Mouse (Mus musculus): ENCODE data around the gene Lrrc23. TPM values are rescaled to one million over a fixed set of nuclear protein-coding genes. Genes with fewer than 3 reads are reported as not detected.
A peak's percentile ranks its signal among the peaks of the same experiment; 100 is the strongest.
"Not testable (repeated sequence)": the region's sequence is repeated elsewhere in the genome, so short reads cannot be mapped to it uniquely, and the experiment has no call there.

Lrrc23 gene
- polyA plus RNA-seq, 1 experiment from 2014 or later = 5.3 TPM

DNA sequence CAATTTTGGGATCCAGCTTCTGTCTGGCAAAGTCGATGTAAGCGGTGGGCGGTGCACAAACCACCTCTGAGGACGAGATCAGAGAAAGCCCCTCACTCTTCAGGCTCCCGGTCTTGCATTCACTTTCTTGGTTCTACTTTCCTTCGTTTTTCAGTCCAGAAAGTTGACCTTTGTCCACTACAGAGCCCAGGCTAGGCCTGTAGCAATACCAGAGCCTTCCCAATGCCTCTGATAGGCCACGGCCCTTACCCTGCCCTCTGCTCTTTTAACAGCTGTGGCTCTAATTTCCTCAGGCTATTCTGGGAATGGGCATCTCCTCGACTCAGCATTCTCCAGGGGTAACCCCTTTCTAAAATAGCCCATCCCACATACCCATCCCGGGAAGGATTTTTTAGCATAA lies 33.3 kb upstream of the Lrrc23 start:
- Histone ChIP-seq H3K9me3 (no peaks in the 10 kb centered on the region), H3K36me3 (replicated peaks) (peaks cover 70% of the 10 kb centered on the region), H3K27me3 (ENCODE audit: poor library complexity, severe bottlenecking) (no peaks in the 10 kb centered on the region), H3K4me3 (peak overlapping the region; percentile 91), H3K4me1 (peaks cover 72% of the 10 kb centered on the region), H3K27ac (peak overlapping the region; percentile 99)
- 25% methylated on average over 9 of the region's 9 CpGs for WGBS
- no peak for DNase-seq (ENCODE audit: extremely low spot score, low spot score)

DNA sequence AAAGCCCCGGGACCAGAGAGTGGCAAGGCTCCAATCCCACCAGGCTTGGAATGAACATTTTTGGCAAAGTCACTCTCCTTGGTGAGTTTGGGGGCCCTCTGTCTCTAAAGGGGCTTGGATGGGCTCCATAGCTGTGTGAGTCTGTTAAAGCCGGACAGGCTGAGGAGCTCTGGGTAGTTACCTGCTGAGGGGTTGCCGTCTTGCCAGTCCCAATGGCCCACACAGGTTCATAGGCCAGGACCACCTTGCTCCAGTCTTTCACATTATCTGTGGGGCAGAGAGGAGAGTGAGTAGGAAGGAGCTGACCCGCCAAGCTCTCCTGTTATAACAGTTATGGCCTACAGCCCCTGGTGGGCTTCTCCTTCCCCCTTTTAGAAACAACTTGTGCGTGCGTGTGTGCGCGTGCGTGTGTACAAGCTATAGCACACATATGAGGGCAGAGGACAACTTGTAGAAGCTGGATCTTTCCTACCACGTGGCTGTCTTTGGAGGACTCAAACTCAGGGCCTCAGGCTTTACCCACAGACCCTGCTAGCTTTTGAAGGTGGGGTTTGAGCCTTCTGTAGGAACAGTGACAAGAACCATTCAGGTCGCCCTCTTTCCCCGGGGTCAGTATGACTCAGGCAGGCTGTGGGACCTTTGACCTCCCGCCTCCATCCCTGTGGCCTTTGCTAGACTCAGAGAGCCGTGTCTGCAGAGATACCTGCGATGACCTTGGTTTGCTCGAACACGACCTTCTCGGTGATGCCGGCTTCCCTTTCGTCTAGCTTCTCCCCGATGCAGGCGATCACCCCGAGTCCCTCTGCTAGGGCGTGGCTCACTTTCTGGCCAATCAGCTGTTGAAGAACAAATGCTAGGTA lies 32.4 kb upstream of the Lrrc23 start:
- H3K9me3 ChIP-seq = no peaks in the 10 kb centered on the region
- no peaks in the 10 kb centered on the region for H3K27me3 ChIP-seq (ENCODE audit: poor library complexity, severe bottlenecking)
- H3K4me1 ChIP-seq = peaks cover 75% of the 10 kb centered on the region
- H3K36me3 ChIP-seq (replicated peaks) = peaks cover 61% of the 10 kb centered on the region
- H3K4me3 ChIP-seq = peak overlapping the region; percentile 91
- peak overlapping the region; percentile 99 for H3K27ac ChIP-seq
- 90% methylated on average over 24 of the region's 24 CpGs for WGBS
- DNase-seq (ENCODE audit: extremely low spot score, low spot score) = no peak

GRCm38 (mm10) chr6:124811403-124811665 lies 31.8 kb upstream of the Lrrc23 start:
- Histone ChIP-seq H3K9me3 (no peaks in the 10 kb centered on the region), H3K27me3 (ENCODE audit: poor library complexity, severe bottlenecking) (no peaks in the 10 kb centered on the region), H3K4me3 (peak overlapping the region; percentile 91; the same call in 1 of the 2 replicates), H3K4me1 (peaks cover 80% of the 10 kb centered on the region), H3K36me3 (replicated peaks) (peaks cover 55% of the 10 kb centered on the region), H3K27ac (no peak overlapping the region)
- 92% methylated on average over 4 of the region's 4 CpGs for whole genome bisulfite sequencing
- DNase-seq (ENCODE audit: extremely low spot score, low spot score) = no peak

DNA sequence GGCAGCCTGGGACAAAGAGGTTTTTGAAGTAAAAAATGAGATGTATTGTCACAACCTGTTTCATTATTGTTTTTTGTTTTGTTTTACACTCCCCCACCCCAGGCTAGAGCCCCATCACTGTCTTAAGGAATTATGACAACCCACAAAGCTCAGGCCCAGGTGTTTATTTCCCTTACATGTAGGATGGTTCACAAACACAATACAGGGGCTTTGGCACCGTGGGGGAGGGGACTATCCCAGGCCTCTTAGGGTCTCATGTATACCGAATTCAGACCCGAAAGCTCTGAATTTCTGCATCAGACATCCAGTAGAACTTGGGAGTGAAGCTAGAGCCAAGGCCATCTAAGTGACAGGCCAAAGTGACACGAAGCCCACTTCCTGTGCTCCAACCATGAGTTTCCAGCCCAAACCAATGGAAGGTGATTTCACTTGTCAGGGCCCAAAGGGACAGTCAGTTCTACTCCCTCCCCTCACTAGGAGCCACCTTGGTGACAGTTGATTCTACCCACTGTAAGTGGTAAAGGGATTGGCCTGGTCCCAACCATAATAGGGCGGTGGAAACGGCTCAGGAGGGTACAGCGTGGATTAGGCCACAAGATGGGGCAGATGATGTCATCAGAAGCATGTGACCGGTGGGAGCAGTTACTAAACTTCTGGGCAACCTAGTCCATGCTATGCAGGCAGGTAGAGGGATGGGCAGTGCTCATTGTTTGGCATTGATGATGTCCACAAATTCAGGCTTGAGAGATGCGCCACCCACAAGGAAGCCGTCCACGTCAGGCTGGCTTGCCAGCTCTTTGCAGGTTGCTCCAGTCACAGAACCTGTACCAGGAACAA lies 31.3 kb upstream of the Lrrc23 start:
- not testable (repeated sequence) for H3K27me3 ChIP-seq (ENCODE audit: poor library complexity, severe bottlenecking); DNase-seq (ENCODE audit: extremely low spot score, low spot score); H3K27ac ChIP-seq; H3K9me3 ChIP-seq
- H3K4me3 ChIP-seq = peak overlapping the region; percentile 56; the same call in 1 of the 2 replicates
- 89% methylated on average over 11 of the region's 11 CpGs for WGBS
- H3K36me3 ChIP-seq (replicated peaks) = peaks cover 50% of the 10 kb centered on the region
- peaks cover 85% of the 10 kb centered on the region for H3K4me1 ChIP-seq

- Histone ChIP-seq H3K36me3 (replicated peaks) (peaks cover 41% of the 10 kb centered on the region), H3K4me3 (peak overlapping the region; percentile 56), H3K4me1 (peaks cover 88% of the 10 kb centered on the region), H3K27ac (peak overlapping the region; percentile 83), H3K27me3 (ENCODE audit: poor library complexity, severe bottlenecking) (no peaks in the 10 kb centered on the region), H3K9me3 (no peaks in the 10 kb centered on the region)
- DNase-seq (ENCODE audit: extremely low spot score, low spot score) = no peak
- 44% methylated on average over 14 of the region's 14 CpGs for WGBS
These were observed 30.4 kb upstream of the Lrrc23 start for GRCm38 (mm10) chr6:124809775-124810538.

GRCm38 (mm10) chr6:124809052-124809774 lies 29.7 kb upstream of the Lrrc23 start:
- H3K27me3 ChIP-seq (ENCODE audit: poor library complexity, severe bottlenecking) = no peaks in the 10 kb centered on the region
- H3K27ac ChIP-seq = peak overlapping the region; percentile 83
- peak; percentile 84 for DNase-seq (ENCODE audit: extremely low spot score, low spot score)
- peak overlapping the region; percentile 56 for H3K4me3 ChIP-seq
- WGBS = under 1% methylated on average over 35 of the region's 35 CpGs
- H3K9me3 ChIP-seq = no peaks in the 10 kb centered on the region
- H3K36me3 ChIP-seq (replicated peaks) = peaks cover 35% of the 10 kb centered on the region
- H3K4me1 ChIP-seq = peaks cover 83% of the 10 kb centered on the region

DNA sequence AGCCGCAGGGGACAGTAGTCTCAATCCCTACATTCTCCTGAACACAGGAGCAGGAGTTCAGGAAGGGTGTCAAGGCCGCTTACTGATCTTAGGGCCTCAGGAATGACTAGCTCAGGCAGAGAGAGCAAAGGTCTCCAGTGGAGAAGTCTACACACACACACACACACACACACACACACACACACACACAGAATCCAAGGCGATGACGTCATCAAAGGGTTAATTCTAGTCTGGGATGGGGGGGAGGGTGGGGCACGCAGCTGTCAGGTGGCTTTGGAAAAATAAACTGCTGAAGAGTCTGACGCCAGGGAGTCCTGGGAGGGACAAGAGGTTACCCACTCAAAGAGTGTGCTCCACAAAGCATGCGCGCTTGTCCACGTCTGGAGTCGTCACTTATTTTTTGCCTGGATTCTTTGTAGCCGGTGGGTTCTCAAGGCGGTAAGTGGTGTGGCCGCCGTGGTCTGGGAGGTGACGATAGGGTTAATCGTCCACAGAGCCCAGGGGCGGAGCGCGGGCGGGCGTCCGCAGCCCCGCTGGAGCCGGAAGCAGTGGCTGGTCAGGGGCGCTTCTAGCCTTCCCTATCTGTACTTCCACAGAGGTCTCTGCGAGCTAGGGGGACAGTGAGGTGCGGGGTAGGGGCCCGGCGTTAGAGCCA lies 29.0 kb upstream of the Lrrc23 start, which contains the start of gene Spsb2:
TSS of gene Spsb2 (plus strand) at position 304 of the 655 bp plus-strand sequence.
- H3K27me3 ChIP-seq (ENCODE audit: poor library complexity, severe bottlenecking) = no peaks in the 10 kb centered on the region
- H3K27ac ChIP-seq = peak within 1 kb of the TSS; percentile 83
- peaks cover 35% of the 10 kb centered on the region for H3K36me3 ChIP-seq (replicated peaks)
- H3K9me3 ChIP-seq = no peaks in the 10 kb centered on the region
- peak; percentile 83 for DNase-seq (ENCODE audit: extremely low spot score, low spot score)
- H3K4me1 ChIP-seq = peaks cover 80% of the 10 kb centered on the region
- peak within 1 kb of the TSS; percentile 56 for H3K4me3 ChIP-seq
- WGBS = 3% methylated on average over 29 of the region's 29 CpGs

- Histone ChIP-seq H3K27me3 (ENCODE audit: poor library complexity, severe bottlenecking) (no peaks in the 10 kb centered on the region), H3K4me3 (peak overlapping the region; percentile 56), H3K4me1 (peaks cover 75% of the 10 kb centered on the region), H3K27ac (peak overlapping the region; percentile 83), H3K36me3 (replicated peaks) (peaks cover 34% of the 10 kb centered on the region), H3K9me3 (peaks cover 3% of the 10 kb centered on the region; the same call in 1 of the 2 replicates)
- no peak for DNase-seq (ENCODE audit: extremely low spot score, low spot score)
- 83% methylated on average over 6 of the region's 6 CpGs for WGBS
These were observed 28.4 kb upstream of the Lrrc23 start for GRCm38 (mm10) chr6:124807986-124808357.

GRCm38 (mm10) chr6:124807366-124807765 lies 27.8 kb upstream of the Lrrc23 start:
- Histone ChIP-seq H3K9me3 (peaks cover 3% of the 10 kb centered on the region; the same call in 1 of the 2 replicates), H3K4me3 (no peak overlapping the region), H3K27me3 (ENCODE audit: poor library complexity, severe bottlenecking) (no peaks in the 10 kb centered on the region), H3K27ac (no peak overlapping the region), H3K36me3 (replicated peaks) (peaks cover 28% of the 10 kb centered on the region), H3K4me1 (peaks cover 72% of the 10 kb centered on the region)
- WGBS = 93% methylated on average over 4 of the region's 4 CpGs
- DNase-seq (ENCODE audit: extremely low spot score, low spot score) = no peak

GRCm38 (mm10) chr6:124806446-124807140 lies 27.1 kb upstream of the Lrrc23 start:
- Histone ChIP-seq H3K9me3 (peaks cover 3% of the 10 kb centered on the region; the same call in 1 of the 2 replicates), H3K4me3 (peak overlapping the region; percentile 50), H3K4me1 (peaks cover 65% of the 10 kb centered on the region), H3K27ac (peak overlapping the region; percentile 88), H3K36me3 (replicated peaks) (peaks cover 20% of the 10 kb centered on the region), H3K27me3 (ENCODE audit: poor library complexity, severe bottlenecking) (no peaks in the 10 kb centered on the region)
- WGBS = 74% methylated on average over 7 of the region's 7 CpGs
- DNase-seq (ENCODE audit: extremely low spot score, low spot score) = no peak
